Mouse (Mus musculus) cortical plate, adult 2 months (tissue): Measurements from ENCODE around the gene Rnf17.

Source experiments
- CTCF ChIP-seq: fragments of 200-500 bp; IDR thresholded peaks from 2 replicates; pipeline ENCODE4 v1.5.1; 2011; ENCODE audit warnings: mild to moderate bottlenecking, control low read depth, low read length; ENCODE audit not compliant: insufficient read depth; ENCODE audit errors: extremely low read depth
- POLR2A ChIP-seq: fragments of 200-500 bp; IDR thresholded peaks from 2 replicates; pipeline ENCODE4 v1.6.1; 2011; ENCODE audit warnings: mild to moderate bottlenecking, low read length, control low read depth; ENCODE audit not compliant: insufficient read depth; ENCODE audit errors: extremely low read depth

DNA sequence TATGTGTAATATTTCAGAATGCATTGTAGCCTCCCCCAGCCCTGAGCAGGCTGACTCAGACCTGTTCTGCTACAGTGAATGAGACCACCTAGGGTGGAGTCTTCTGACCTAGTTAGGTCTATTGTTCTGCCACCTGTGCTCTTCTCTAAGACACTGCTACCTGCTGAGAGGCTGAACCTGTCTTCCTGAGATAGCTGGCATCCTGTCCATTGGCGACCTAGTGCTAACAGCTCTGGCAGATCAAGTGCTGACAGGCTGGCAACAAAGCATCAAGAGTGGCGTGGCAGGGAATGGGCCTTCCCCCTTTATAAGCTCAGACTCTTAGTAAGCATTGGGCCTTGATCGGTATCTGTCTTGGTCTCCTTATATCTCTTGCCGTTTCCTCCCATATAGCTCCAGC lies 148.6 kb downstream of the Rnf17 start:
- TF ChIP-seq CTCF (no peak), POLR2A (no peak)
